Mouse (Mus musculus) urinary bladder, adult 18-20 months (tissue): Measurements from ENCODE around the gene Pold1.

ENCODE experiments used
- DNase-seq, 2 experiments: peaks; one replicate each; pipeline ENCODE4 v3.0.0; 2022; ENCODE audit warnings: low spot score in 2 of 2, mixed read lengths in 2 of 2

Gene Pold1

DNA sequence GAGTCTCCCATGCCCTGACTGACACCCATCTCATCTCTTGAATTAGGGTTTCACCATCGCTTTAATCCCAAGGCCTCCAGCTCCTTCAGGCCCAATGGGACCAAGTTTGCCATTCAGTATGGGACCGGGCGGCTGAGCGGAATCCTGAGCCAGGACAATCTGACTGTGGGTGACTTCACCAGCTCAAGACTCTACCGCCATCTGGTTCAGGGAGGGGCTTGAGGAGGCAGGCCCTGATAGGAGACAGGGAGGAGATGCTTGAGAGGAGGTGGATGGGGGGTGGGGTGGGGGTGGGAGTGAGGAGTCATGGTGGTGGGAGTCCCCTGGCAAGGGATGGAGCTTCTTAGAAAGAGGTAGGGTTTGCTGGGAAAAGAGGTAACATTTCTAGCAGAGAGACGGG lies 33.0 kb upstream of the Pold1 start:
- no peak for DNase-seq

DNA sequence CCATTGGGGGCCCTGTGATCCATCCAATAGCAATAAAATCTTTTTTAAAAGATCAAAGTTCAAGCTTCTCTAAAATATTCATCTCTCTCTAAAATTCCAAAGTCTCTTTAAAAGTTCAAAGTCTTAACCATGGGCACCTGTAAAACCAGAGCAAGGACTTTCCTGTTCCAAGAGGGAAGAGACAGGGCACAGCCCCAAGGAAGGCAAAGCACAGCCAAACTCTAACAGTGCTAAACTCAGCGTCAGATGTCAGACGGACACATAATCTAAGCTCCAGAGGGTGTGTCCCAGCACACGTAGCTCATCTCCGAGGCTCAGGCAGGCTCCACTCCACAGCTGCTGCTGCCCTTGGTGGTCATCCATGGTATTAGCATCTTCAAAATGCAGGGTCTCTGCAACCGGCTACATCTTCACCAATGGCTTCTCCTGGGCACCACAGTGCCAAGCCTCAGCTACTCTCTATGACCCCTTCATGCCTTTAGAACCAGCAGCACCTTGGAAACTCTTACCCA lies 27.7 kb upstream of the Pold1 start:
- DNase-seq = no peak

DNA sequence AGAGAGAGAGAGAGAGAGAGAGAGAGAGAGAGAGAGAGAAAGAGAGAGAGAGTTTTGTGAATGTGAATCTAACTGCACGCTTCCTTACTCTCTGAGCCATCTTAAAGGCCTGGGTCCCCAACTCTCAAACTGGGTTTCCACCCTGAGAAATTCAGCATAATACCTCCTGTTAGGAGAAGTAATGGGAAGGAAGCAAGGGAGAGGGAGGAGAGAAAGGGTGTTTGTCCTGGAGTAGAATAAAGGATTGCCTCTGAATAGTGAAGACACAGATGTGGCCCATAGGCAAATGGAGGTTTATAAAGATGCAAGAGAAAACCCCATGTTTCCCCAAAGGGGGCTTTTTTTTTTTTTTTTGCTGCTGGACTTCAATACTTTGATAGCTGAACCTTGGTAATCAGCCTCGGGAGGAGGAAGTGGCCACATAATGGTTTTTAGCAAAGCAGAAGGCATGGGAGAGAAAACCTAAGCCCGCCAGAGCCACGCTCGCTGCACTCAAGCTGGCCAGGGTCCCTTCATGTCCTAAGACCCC lies 24.4 kb upstream of the Pold1 start:
- DNase-seq = no peak

DNA sequence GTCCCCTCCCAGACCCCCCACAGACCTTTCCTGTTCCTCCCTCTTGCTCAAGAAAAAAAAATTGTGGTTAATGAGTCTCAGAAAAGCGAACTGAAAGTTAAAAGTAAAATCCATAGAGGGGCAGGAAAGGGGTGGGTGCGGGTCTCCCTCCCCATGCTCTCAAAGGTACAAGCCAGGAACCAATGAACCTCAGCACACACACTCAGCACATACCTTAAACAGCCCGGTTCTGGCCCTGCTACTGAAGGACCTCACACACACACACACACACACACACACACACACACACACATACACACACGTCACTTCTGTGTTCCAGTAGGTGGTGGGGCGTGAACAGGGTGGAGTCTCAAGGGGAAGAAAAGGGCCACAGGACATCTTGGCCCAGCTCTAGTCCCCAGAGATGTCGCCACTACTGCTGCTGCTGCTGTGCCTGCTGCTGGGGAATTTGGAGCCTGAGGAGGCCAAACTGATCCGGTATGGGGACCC lies 23.6 kb upstream of the Pold1 start, which contains the start of gene Napsa:
Napsa (plus strand) TSS at position 168 of the 489 bp plus-strand sequence.
- DNase-seq = no peak

DNA sequence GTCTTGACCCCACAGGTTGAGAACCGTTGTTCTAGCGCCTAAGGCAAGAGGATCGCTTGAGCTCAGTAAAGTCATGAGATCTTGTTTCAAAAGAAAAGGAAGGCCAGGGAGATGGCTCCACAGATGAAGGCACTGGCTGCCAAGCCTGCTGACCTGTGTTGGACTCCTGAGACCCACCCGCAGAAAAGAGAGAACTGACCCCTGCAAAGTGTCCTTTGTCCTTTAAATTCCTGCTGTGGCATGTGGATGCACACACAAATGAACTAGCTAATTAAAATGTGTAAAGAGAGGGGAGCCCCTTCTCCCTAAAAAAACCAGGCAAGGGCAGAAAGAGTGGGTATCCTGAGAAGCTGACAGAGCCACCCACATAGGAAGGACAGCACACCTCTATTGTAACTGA lies 23.2 kb upstream of the Pold1 start:
- DNase-seq = no peak

DNA sequence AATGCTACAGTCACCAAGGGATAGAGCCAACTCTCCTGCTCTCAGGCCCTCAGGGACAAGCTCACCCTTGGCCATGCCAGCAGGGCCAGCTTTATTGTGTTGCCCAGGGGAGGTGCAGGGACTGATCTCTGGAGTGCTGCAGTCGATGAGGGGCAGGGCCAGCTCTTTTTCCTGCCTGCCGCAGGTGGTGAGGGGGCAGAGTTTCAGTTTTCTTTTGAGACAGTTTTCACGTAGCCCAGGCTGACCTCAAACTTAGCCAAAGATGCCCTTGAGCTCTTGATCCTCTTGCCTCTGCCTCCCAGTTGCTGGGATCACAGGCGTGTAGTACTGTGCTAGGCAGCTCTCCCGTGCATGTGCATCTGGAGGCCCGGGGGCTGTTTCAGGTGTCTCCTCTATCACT lies 22.3 kb upstream of the Pold1 start:
- DNase-seq = no peak

DNA sequence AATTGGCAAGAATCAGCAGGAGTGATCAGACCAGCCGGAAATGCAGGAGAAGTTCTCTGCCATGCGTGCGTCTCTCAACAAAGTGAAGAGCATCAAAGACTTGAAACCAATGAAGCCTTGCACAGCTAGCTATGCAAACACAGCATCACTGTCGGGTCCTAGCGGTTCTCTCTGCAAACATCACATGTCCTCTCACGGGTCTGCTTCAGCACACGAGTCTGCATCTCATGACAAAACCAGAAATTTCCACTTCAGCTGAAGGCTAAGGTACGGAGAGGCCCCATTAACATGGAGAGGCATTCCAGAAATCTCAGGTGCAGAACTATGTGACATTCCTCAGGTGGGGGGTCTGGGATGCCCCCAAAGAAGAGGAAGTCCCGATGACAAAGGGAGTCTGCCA lies 20.2 kb upstream of the Pold1 start:
- no peak for DNase-seq

DNA sequence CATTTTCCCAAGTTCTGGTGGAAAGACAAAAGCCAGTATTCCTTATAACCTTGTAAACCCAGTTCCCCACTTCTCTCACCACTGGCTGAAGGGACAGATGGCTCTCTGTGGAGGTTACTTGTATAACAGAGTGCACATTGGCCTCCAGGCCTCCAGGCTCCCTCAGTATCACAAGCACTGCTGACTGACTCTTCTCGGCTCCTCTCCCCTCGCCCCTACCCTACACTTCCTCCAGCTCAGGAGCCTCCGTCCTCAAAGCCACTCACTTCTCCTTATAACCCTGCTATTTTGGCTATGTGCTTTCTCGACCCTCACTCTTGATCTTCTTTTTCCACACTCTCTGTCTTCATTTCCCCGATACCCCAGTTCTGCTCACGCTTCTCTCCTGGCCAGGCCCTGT lies 16.8 kb upstream of the Pold1 start:
- no peak for DNase-seq

DNA sequence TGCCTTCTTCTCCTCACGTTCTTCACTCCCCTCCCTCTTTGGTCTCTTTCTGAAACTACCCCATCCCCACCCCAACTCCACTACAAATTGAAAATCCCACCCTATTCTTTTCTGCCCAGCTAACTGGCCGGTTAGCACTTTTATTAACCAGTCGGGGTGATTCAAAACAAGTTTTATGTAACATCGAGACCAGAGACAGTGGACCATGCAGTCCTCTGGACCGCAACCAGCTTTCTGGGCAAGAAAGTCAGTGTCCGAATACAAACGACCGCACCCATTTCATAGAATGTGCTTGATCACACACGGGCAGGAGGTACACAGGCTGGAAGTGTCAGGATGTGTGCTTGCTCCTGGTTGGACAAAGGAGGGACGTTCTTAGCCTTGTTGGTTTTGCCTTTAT lies 15.8 kb upstream of the Pold1 start:
- DNase-seq = no peak

DNA sequence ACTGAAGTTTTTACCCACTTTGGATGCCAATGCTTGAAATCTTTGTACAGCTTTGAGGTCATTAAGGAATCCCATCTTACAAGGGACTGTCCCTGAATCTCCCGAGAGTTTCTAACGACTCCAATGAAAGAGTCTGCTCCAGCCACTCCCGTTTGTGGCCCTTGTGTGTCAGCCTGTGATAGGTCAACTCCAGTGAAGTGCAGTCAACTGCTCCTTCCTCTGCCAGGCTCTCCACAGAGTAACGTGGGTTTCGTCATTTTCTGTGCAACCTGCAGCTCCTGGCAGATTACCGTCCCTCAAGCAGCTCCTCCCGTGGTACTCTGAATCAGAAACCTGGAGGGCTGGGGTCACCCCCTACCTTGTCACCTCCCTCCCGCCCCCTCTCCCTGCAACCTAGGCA lies 14.6 kb upstream of the Pold1 start:
- DNase-seq = no peak

DNA sequence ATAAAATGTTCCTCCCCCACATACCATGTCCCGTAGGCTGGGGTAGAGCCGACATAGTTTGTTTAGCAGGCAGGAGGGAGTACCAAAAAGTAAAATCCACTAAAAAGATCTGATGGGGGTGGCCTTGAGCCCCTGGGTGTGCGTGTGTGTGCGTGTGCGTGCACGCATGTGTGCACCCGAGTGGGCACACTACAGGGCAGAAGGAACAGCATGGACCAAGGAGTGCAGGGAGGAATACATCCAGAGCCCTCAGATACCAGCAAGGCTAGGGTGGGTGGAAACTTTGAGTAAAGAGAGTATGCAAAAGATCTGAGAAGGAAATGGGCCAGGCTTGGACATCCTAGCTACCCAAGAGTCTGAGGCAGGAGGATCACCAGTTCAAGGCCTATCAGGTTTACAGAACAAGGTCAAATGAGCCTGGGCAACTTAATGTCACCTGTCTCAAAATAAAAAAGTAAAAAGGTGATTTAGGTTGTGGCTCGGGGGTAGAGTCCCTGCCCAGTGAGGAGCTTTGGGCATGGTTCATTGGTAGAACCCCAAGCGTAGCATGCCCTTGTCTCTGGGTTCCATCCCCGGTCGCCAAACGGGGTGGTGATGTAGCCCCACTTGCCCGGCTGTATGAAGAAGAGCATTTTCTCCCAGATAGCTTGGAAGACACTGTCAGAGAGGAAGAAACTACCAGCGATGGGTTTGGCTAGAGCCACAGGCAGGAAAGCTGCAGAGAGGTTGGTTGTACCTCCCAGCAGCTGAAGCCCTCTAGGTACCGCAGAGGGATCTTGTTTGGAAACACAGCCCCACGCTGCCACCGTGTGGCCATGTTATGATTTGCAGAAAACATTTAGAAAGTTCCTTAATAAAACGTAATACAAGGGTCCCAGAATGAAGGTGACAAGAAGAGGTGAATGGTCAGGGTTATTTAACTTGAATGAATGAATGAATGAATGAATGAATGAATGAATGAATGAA lies 12.1 kb upstream of the Pold1 start:
- DNase-seq = peak; percentile 50 to 51

DNA sequence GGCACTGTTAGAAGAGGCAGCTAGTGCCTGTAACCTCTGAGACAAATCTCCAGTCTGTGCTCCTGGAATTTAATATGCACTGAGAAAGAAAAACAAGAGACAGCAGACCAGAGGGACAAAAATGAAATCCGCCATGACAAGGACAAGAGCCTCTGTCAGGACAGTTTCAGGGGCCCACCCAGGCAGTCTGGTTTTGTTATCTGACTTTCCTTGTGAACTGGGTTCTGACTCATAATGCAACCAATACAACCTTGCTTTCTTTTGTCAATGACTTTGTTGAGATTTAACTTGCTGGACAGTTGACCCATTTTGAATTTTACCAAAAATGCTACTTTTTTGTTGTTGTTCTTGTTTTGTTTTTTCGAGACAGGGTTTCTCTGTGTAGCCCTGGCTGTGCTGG lies 9.0 kb upstream of the Pold1 start:
- no peak for DNase-seq

DNA sequence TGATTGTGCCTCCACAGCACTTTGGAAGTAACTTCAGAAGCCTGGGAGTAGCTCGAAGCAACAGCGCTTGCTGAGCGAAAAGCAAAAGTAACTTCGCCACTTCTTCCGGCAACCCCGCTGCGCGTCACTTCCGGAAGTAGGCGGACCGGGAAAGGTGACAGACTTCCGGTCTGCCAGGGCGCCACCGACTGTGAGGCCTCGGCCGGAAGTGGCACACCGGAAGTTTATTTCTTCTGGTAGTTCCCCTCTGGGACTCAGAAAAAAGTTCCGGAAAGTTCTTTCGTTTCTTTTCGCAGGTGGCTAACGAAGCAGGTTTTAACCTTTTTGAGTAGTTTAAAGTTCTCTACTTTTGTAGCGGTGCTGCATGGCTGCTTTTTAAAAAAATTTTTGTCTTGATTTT lies 5.2 kb upstream of the Pold1 start, which contains the start of gene Nr1h2:
Nr1h2 (minus strand) TSS at position 126 of the 400 bp plus-strand sequence.
- DNase-seq = peak; percentile 91 to 94

DNA sequence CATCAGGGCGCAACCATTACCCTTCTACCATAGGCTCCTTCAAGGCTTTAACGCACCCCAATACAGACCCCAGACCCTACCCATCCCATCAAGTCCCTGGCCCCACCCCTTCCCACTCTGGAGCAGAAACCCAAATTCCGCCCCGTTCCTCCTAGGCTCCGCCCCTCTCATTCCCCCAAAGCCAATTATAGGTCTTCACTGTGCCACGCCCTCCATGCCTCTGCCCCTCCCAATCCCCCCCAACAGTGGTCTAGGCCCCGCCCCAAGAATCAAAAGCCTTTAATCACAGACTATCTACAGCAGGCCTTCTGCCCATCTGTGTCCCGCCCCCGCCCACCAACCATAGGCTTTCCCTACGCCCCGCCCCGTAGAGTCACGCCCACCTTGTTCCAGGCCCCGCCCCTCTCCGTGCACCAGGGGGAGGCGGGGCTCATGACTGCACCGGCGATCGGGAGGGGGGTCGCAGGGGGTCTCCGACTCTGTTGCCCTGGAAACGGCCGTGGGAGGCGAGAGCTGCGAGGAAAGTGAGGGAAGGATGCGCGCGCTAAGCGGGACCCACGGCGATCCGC lies 4.6 kb upstream of the Pold1 start:
- DNase-seq = peak; percentile 59 to 63

DNA sequence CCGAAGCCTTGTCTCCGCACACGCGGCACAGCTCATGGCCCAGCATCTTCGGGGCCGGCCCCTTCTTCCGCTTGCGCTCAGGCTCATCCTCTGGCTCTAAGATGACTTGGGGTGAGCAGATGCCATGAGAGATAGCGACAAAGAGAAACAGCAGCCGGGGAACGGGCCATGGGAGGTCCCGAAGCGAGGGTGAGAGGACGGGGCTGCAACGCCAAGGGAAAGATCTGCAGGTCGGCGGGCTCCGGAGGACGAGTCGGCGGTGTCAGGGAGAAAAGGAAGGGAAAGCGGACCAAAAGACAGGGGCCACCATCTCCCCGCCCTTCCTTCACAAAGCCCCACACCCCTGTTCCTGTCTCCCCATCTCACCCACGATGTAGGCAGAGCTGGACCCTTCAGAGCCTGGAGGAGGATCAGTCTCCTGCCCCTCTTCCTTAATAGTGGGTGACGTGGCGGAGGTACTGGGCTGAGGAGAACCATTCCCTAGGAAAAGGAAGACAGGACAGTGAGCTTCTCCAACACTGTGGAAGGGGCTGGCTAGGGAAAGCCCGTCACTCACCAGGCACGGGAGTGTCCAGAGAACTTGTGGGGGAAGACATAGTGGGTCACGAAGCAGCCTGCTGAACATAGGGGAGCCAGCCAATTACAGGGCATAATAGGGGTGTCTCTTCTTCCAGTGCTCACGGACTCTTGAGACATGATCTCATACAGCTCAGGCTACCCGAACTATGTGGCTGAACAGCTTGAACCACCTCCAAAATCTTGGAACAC lies 3.7 kb upstream of the Pold1 start:
- no peak for DNase-seq

DNA sequence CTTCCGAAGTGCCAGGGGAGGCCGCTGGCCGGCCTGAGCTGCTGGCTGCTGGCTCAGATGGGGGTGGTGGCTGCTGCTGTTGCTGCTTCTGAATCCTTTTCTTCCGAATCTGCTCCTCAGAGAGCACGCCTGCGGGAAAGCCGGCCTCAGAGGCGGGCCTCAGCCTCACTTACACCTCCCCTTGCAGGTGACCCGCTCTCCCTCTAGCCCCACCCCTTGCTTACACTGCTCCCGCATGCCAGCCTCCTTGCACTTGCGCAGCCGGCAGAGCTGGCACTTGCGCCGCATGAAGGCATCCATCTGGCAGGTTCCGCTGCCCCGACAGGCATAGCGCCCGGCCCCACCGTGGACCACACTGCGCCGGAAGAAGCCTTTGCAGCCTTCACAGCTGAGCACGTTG lies 3.1 kb upstream of the Pold1 start:
- no peak for DNase-seq

DNA sequence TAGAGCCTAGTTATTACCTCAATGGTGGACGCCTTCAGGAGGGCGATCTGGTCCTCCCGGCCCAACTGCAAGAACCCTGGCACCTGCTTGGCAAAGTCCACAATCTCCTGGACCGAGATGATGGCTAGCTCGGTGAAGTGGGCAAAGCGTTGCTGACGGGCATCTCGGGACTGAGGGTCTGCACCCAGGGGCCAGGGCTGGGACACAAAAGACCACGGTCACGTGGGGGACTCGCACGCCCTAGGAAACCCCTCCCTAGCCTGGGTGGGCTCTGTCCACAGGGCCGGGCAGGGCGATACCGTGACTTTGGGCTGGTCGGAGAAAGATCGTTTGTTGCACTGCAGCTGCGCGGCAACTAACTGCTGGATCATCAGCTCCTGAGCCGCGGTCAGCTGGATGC lies 2.7 kb upstream of the Pold1 start:
- DNase-seq = no peak

DNA sequence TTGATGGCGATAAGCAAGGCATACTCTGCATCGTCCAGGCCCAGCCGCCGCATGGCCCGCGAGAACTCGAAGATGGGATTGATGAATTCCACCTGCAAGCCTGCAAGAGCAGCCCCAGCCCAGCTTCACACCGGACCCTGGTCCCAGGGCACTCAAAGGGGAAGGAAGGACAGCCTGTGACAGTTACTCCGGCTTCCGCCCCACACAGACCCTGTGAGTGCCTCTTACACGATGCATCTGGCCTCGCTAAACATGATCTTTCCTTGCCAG lies 1.7 kb upstream of the Pold1 start:
- no peak for DNase-seq

DNA sequence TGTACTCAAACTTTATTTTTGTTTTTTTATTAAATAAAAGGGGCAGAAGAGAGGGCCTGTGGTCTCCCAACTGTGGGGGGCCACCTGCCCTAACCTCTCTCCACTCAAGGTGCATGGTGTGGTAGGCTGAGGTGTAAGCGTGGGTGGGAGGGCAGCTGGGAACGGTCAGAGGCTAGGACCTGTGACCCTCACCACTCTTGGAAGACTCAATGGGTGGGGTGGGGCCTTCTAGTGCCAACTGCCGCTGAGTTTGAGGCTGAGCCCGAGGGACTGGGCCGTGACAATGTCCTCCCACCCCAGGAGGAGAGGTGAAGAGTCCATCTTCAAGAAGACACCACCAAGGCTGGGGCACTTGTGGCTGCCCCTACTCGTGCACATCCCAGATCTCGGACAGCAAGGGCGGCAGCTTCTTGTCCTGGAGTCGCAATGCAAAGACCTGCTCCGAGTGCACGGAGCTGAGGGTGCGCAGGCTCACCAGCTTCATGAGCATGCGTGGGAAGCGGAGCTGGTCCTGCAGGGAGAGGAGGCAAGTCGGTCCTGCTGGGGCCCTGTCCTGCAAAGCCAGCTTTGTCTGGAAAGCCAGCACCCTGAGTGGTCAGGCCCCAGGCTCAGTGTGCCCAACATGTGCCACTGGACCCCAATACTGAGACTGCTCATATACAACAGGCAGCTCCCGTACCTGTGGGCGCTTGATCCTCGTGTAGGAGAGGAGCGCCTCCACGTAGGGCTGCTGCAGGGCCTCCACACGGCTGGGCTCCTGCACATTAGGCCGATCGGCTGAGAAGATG lies 1.2 kb upstream of the Pold1 start:
- no peak for DNase-seq

DNA sequence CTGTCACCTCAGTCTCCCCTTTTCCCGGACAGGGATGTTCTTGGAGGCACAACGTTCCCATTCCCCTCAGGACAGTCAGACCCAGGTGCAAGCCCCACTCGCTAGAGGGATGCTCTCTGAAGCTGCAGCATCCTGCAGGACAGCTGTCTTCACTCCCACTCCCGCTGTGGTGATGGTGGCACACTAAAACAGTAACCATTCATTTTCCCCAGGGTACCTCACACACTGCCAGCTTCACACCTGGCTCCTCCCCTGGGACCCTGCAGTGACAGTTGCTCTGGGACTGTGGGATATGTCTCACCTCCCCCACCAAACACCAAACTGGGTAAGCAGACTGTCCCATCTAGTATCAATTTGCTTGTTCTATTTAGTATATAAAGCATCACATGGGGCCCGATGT lies 924 bp downstream of the Pold1 start:
- DNase-seq = no peak

DNA sequence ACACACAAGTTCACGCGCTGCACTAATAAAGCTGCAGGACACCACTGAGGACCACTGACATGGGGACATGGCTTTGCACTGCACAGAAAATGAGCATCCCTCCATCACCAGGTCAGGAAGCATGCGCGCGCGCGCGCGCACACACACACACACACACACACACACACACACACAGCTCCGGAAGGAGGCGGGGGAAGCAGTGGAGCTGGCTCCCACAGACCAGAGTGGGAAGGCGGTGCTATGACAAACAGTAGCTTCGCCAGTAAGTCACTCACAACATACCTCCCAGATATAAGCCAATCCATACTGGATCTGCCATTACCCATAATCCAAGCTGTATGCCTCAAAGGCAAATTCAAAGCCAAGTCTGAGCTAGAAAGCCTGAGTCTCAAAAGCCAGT lies 1.6 kb downstream of the Pold1 start:
- no peak for DNase-seq
